Mouse (Mus musculus): ENCODE measurements around the gene Col6a1.

- TF ChIP-seq CTCF (IDR thresholded peaks at IDR 0.05; ENCODE audit: extremely low read depth, insufficient read depth, low read length) (no peak), POLR2A (IDR thresholded peaks at IDR 0.05; ENCODE audit: extremely low read depth, insufficient read depth, low read length) (no peak)
Observed at GRCm38 (mm10) chr10:76764927-76765326, 39.0 kb upstream of the Col6a1 start.

All from cortical plate, adult 2 months (tissue).